Mouse (Mus musculus): ENCODE data around the gene Nmral1.

- TF ChIP-seq CTCF (IDR thresholded peaks at IDR 0.05; ENCODE audit: low read depth) = no peak
- TF ChIP-seq EP300 (IDR thresholded peaks at IDR 0.05; ENCODE audit: low read depth) = no peak
Measured at GRCm38 (mm10) chr16:4754045-4754444, 34.9 kb upstream of the Nmral1 start.
